Mouse (Mus musculus) ES-E14 (cell line): Measurements from ENCODE around the gene Atp6v0e2.

Experiments used
- CHD2 ChIP-seq: IDR thresholded peaks from 2 replicates; pipeline ENCODE4 v1.6.1; 2014; ENCODE audit warnings: mild to moderate bottlenecking, low read depth, low read length, inconsistent platforms
- HCFC1 ChIP-seq: IDR thresholded peaks from 2 replicates; pipeline ENCODE4 v1.6.1; 2012; ENCODE audit warnings: low read length, inconsistent platforms, borderline replicate concordance; ENCODE audit not compliant: insufficient read depth
- MAFK ChIP-seq: IDR thresholded peaks from 2 replicates; pipeline ENCODE4 v1.6.1; 2014; ENCODE audit warnings: mild to moderate bottlenecking, low read depth, low read length, inconsistent platforms; ENCODE audit not compliant: insufficient read depth
- ZC3H11A ChIP-seq: IDR thresholded peaks from 2 replicates; pipeline ENCODE4 v1.6.1; 2012; ENCODE audit warnings: low read depth, mild to moderate bottlenecking, inconsistent platforms, low read length, borderline replicate concordance
- ZNF384 ChIP-seq: IDR thresholded peaks from 2 replicates; pipeline ENCODE4 v1.6.1; 2012; ENCODE audit warnings: low read depth, low read length, inconsistent platforms

- TF ChIP-seq ZNF384, result no peak
- TF ChIP-seq HCFC1, result no peak
- no peak for TF ChIP-seq CHD2
- no peak for TF ChIP-seq ZC3H11A
- no peak for TF ChIP-seq MAFK
Measured at GRCm38 (mm10) chr6:48542631-48543030, 5.2 kb downstream of the Atp6v0e2 start.
